Mouse (Mus musculus) liver, embryonic 16.5 days (tissue): ENCODE data around the gene Ugt1a8. TPM values are rescaled to one million over a fixed set of nuclear protein-coding genes. Genes with fewer than 3 reads are reported as not detected.
"Not testable (repeated sequence)": the region's sequence is repeated elsewhere in the genome, so short reads cannot be mapped to it uniquely, and the experiment has no call there.

Source experiments
- ATAC-seq: fragments of 200-750 bp; cut with Nextera tagmentation; 2 replicates; pipeline ENCODE4 v1.8.0; 2017; ENCODE audit warnings: low read depth, mild to moderate bottlenecking, moderate number of reproducible peaks, moderate library complexity
- H3K27ac ChIP-seq: fragments of 300-500 bp; sonication (generic); 2 replicates; pipeline ENCODE4 v1.5.1; 2014; ENCODE audit warnings: mild to moderate bottlenecking, low read length
- H3K27me3 ChIP-seq: fragments of 300-500 bp; sonication (generic); 2 replicates; pipeline ENCODE4 v1.6.1; 2014; ENCODE audit warnings: low read depth, low read length, mixed read lengths; ENCODE audit not compliant: control insufficient read depth, insufficient read depth
- H3K36me3 ChIP-seq: fragments of 300-500 bp; sonication (generic); 2 replicates; pipeline ENCODE4 v1.6.1; 2014; ENCODE audit warnings: mild to moderate bottlenecking; ENCODE audit not compliant: control insufficient read depth, insufficient read depth
- H3K4me1 ChIP-seq: fragments of 300-500 bp; sonication (generic); 2 replicates; pipeline ENCODE4 v1.6.1; 2014; ENCODE audit warnings: low read depth, low read length, mixed read lengths; ENCODE audit not compliant: control insufficient read depth
- H3K4me2 ChIP-seq: fragments of 300-500 bp; sonication (generic); 2 replicates; pipeline ENCODE4 v1.6.1; 2014; ENCODE audit warnings: low read depth, low read length, mixed read lengths
- H3K4me3 ChIP-seq: fragments of 300-500 bp; sonication (generic); 2 replicates; pipeline ENCODE4 v1.5.1; 2014; ENCODE audit warnings: low read depth, mild to moderate bottlenecking, low read length
- H3K9ac ChIP-seq: fragments of 300-500 bp; sonication (generic); 2 replicates; pipeline ENCODE4 v1.6.1; 2014; ENCODE audit warnings: low read depth, low read length
- H3K9me3 ChIP-seq: fragments of 300-500 bp; sonication (generic); replicated peaks from 2 replicates; pipeline ENCODE4 v1.6.1; 2016; ENCODE audit warnings: low read length; ENCODE audit not compliant: control insufficient read depth
- WGBS: fragments of 180-500 bp; shearing (Covaris S2); extraction: QIAGEN DNeasy Blood & Tissue Kit; methylation state at CpG from one replicate; pipeline ENCODE4 v1.1.7; 2014; ENCODE audit not compliant: insufficient replicate concordance; 5-methylcytosine and 5-hydroxymethylcytosine counted together
- polyA plus RNA-seq: library from polyadenylated mRNA; unstranded; fragments of >200 nt; fragmentation: Nextera tagmentation; extraction: Ambion mirVana; gene quantifications from 2 replicates; pipeline ENCODE4 v1.2.1, GENCODE M21; 2015

The Ugt1a8 gene
- not detected in 2 replicates for polyA plus RNA-seq

- no peak for ATAC-seq
- Histone ChIP-seq H3K4me2 (no peak within 1 kb of the TSS), H3K27ac (no peak within 1 kb of the TSS), H3K27me3 (no peaks in the 10 kb centered on the region), H3K4me3 (no peak within 1 kb of the TSS), H3K36me3 (no peaks in the 10 kb centered on the region), H3K9me3 (no peaks in the 10 kb centered on the region), H3K4me1 (no peaks in the 10 kb centered on the region), H3K9ac (no peak within 1 kb of the TSS)
- 57% methylated on average over 3 of the region's 3 CpGs for WGBS
Measured at GRCm38 (mm10) chr1:88087513-88087912, at the start of gene Ugt1a8. Gene Ugt1a8, plus strand, starts transcription at chr1:88087813.

GRCm38 (mm10) chr1:88043044-88043443, 44.6 kb upstream of the Ugt1a8 start:
- not testable (repeated sequence) for ATAC-seq, H3K4me3 ChIP-seq, H3K4me1 ChIP-seq, H3K9me3 ChIP-seq, H3K27me3 ChIP-seq, H3K9ac ChIP-seq, H3K27ac ChIP-seq, H3K36me3 ChIP-seq, H3K4me2 ChIP-seq
- WGBS, result 47% methylated on average over 1 of the region's 2 CpGs

GRCm38 (mm10) chr1:88044832-88045437, 42.7 kb upstream of the Ugt1a8 start:
- not testable (repeated sequence) for H3K9ac ChIP-seq, H3K4me3 ChIP-seq, H3K4me1 ChIP-seq, H3K36me3 ChIP-seq, H3K27me3 ChIP-seq, H3K4me2 ChIP-seq, H3K9me3 ChIP-seq, H3K27ac ChIP-seq
- ATAC-seq, result peak; percentile 82
- 49% methylated on average over 3 of the region's 5 CpGs for WGBS

- not testable (repeated sequence) for H3K4me2 ChIP-seq, H3K4me3 ChIP-seq, H3K36me3 ChIP-seq, H3K27ac ChIP-seq, H3K9ac ChIP-seq, H3K9me3 ChIP-seq, ATAC-seq, H3K4me1 ChIP-seq, H3K27me3 ChIP-seq
- WGBS, result 63% methylated on average over 2 of the region's 2 CpGs
Measured at GRCm38 (mm10) chr1:88047408-88047807, 40.2 kb upstream of the Ugt1a8 start.

GRCm38 (mm10) chr1:88055088-88055487, 32.5 kb upstream of the Ugt1a8 start, which contains the start of gene Ugt1a10:
Gene Ugt1a10, plus strand, starts transcription at chr1:88055388.
- Histone ChIP-seq H3K27me3 (no peaks in the 10 kb centered on the region), H3K4me2 (no peak within 1 kb of the TSS), H3K9ac (no peak within 1 kb of the TSS), H3K4me3 (no peak within 1 kb of the TSS), H3K36me3 (no peaks in the 10 kb centered on the region), H3K27ac (no peak within 1 kb of the TSS), H3K9me3 (no peaks in the 10 kb centered on the region), H3K4me1 (no peaks in the 10 kb centered on the region)
- WGBS, result 41% methylated on average over 1 of the region's 1 CpGs
- ATAC-seq, result no peak

GRCm38 (mm10) chr1:88066472-88067102, 21.0 kb upstream of the Ugt1a8 start:
- WGBS, result 55% methylated on average over 1 of the region's 2 CpGs
- not testable (repeated sequence) for H3K27ac ChIP-seq, H3K4me1 ChIP-seq, H3K9ac ChIP-seq, H3K4me2 ChIP-seq, ATAC-seq, H3K9me3 ChIP-seq, H3K36me3 ChIP-seq, H3K27me3 ChIP-seq, H3K4me3 ChIP-seq

- no peaks in the 10 kb centered on the region for H3K4me1 ChIP-seq
- H3K27me3 ChIP-seq, result no peaks in the 10 kb centered on the region
- no peaks in the 10 kb centered on the region for H3K9me3 ChIP-seq
- H3K9ac ChIP-seq, result no peak within 1 kb of the TSS
- H3K4me3 ChIP-seq, result no peak within 1 kb of the TSS
- no peak for ATAC-seq
- no peak within 1 kb of the TSS for H3K27ac ChIP-seq
- WGBS, result 38% methylated on average over 2 of the region's 2 CpGs
- H3K4me2 ChIP-seq, result no peak within 1 kb of the TSS
- no peaks in the 10 kb centered on the region for H3K36me3 ChIP-seq
Measured at GRCm38 (mm10) chr1:88070495-88070894, 17.1 kb upstream of the Ugt1a8 start, which contains the start of gene Ugt1a9. Gene Ugt1a9, plus strand, starts transcription at chr1:88070800.

- Histone ChIP-seq H3K36me3 (no peaks in the 10 kb centered on the region), H3K27ac (no peak overlapping the region), H3K4me2 (no peak overlapping the region), H3K27me3 (no peaks in the 10 kb centered on the region), H3K9ac (no peak overlapping the region), H3K4me1 (no peaks in the 10 kb centered on the region), H3K4me3 (no peak overlapping the region), H3K9me3 (no peaks in the 10 kb centered on the region)
- WGBS, result 61% methylated on average over 4 of the region's 4 CpGs
- ATAC-seq, result no peak
Measured at GRCm38 (mm10) chr1:88070902-88071301, 16.7 kb upstream of the Ugt1a8 start.

GRCm38 (mm10) chr1:88074471-88074870, 13.1 kb upstream of the Ugt1a8 start:
- no peak overlapping the region for H3K27ac ChIP-seq
- no peaks in the 10 kb centered on the region for H3K36me3 ChIP-seq
- no peaks in the 10 kb centered on the region for H3K9me3 ChIP-seq
- no peak overlapping the region for H3K9ac ChIP-seq
- no peaks in the 10 kb centered on the region for H3K27me3 ChIP-seq
- H3K4me2 ChIP-seq, result no peak overlapping the region
- no peaks in the 10 kb centered on the region for H3K4me1 ChIP-seq
- H3K4me3 ChIP-seq, result no peak overlapping the region
- WGBS, result 55% methylated on average over 2 of the region's 2 CpGs
- no peak for ATAC-seq
